Mouse (Mus musculus): ENCODE results near the gene AC124108.1.

- TF ChIP-seq ZNF384 (IDR thresholded peaks at IDR 0.05; ENCODE audit: low read depth, low read length) (no peak), CHD2 (IDR thresholded peaks at IDR 0.05; ENCODE audit: low read depth, low read length) (no peak)
Measured at GRCm38 (mm10) chr1:132190040-132190513, 1.2 kb upstream of the AC124108.1 start.
